Mouse (Mus musculus): ENCODE measurements around the gene Clock. TPM values are rescaled to one million over a fixed set of nuclear protein-coding genes. Genes with fewer than 3 reads are reported as not detected.

Gene Clock
- polyA plus RNA-seq, 1 experiment from 2014 or later, result 13.0 TPM

GRCm38 (mm10) chr5:76193075-76193474, 111.5 kb downstream of the Clock start:
- Histone ChIP-seq H3K9me3 (no peaks in the 10 kb centered on the region), H3K4me1 (replicated peaks) (peaks cover 22% of the 10 kb centered on the region), H3K4me2 (no peak overlapping the region), H3K9ac (no peak overlapping the region), H3K36me3 (peaks cover 7% of the 10 kb centered on the region), H3K27ac (replicated peaks) (no peak overlapping the region), H3K4me3 (no peak overlapping the region), H3K27me3 (no peaks in the 10 kb centered on the region)
- ATAC-seq (ENCODE audit: low read depth), result no peak

GRCm38 (mm10) chr5:76190609-76191008, 114.0 kb downstream of the Clock start:
- no peak overlapping the region for H3K9ac ChIP-seq
- H3K36me3 ChIP-seq, result peaks cover 12% of the 10 kb centered on the region
- H3K27ac ChIP-seq (replicated peaks), result no peak overlapping the region
- H3K4me1 ChIP-seq (replicated peaks), result peaks cover 39% of the 10 kb centered on the region
- no peaks in the 10 kb centered on the region for H3K9me3 ChIP-seq
- no peak overlapping the region for H3K4me2 ChIP-seq
- no peaks in the 10 kb centered on the region for H3K27me3 ChIP-seq
- no peak for ATAC-seq (ENCODE audit: low read depth)
- WGBS, result 86% methylated on average over 4 of the region's 4 CpGs
- no peak overlapping the region for H3K4me3 ChIP-seq

GRCm38 (mm10) chr5:76187885-76188284, 116.7 kb downstream of the Clock start:
- no peak overlapping the region for H3K9ac ChIP-seq
- no peaks in the 10 kb centered on the region for H3K27me3 ChIP-seq
- no peak for ATAC-seq (ENCODE audit: low read depth)
- WGBS, result 83% methylated on average over 5 of the region's 5 CpGs
- H3K4me2 ChIP-seq, result no peak overlapping the region
- H3K4me1 ChIP-seq (replicated peaks), result peaks cover 58% of the 10 kb centered on the region
- no peaks in the 10 kb centered on the region for H3K9me3 ChIP-seq
- H3K27ac ChIP-seq (replicated peaks), result no peak overlapping the region
- H3K36me3 ChIP-seq, result peaks cover 6% of the 10 kb centered on the region; the same call in 1 of the 2 replicates
- H3K4me3 ChIP-seq, result no peak overlapping the region

GRCm38 (mm10) chr5:76184286-76185080, 120.1 kb downstream of the Clock start:
- peak overlapping the region; percentile 79 for H3K4me2 ChIP-seq
- peaks cover 6% of the 10 kb centered on the region; the same call in 1 of the 2 replicates for H3K36me3 ChIP-seq
- peaks cover 45% of the 10 kb centered on the region for H3K4me1 ChIP-seq (replicated peaks)
- ATAC-seq (ENCODE audit: low read depth), result peak; percentile 93
- H3K27me3 ChIP-seq, result no peaks in the 10 kb centered on the region
- peak overlapping the region; percentile 94 for H3K27ac ChIP-seq (replicated peaks)
- H3K4me3 ChIP-seq, result peak overlapping the region; percentile 96
- WGBS, result 4% methylated on average over 34 of the region's 38 CpGs
- no peaks in the 10 kb centered on the region for H3K9me3 ChIP-seq
- H3K9ac ChIP-seq, result peak overlapping the region; percentile 98

- peak within 1 kb of the TSS; percentile 96 for H3K4me3 ChIP-seq
- ATAC-seq (ENCODE audit: low read depth), result peak; percentile 98
- H3K27me3 ChIP-seq, result no peaks in the 10 kb centered on the region
- peaks cover 38% of the 10 kb centered on the region for H3K4me1 ChIP-seq (replicated peaks)
- H3K36me3 ChIP-seq, result peaks cover 6% of the 10 kb centered on the region; the same call in 1 of the 2 replicates
- under 1% methylated on average over 60 of the region's 62 CpGs for WGBS
- peak within 1 kb of the TSS; percentile 94 for H3K27ac ChIP-seq (replicated peaks)
- H3K9ac ChIP-seq, result peak within 1 kb of the TSS; percentile 98
- H3K9me3 ChIP-seq, result no peaks in the 10 kb centered on the region
- peak within 1 kb of the TSS; percentile 79 for H3K4me2 ChIP-seq
These were observed 120.8 kb downstream of the Clock start, which contains the start of gene Tmem165 for GRCm38 (mm10) chr5:76183750-76184261. Tmem165 (plus strand) TSS chr5:76183880.

GRCm38 (mm10) chr5:76183043-76183749, 121.4 kb downstream of the Clock start:
- peak overlapping the region; percentile 96 for H3K4me3 ChIP-seq
- peak overlapping the region; percentile 94; the same call in 1 of the 2 replicates for H3K27ac ChIP-seq (replicated peaks)
- peak overlapping the region; percentile 98 for H3K9ac ChIP-seq
- peak overlapping the region; percentile 79 for H3K4me2 ChIP-seq
- peaks cover 6% of the 10 kb centered on the region; the same call in 1 of the 2 replicates for H3K36me3 ChIP-seq
- ATAC-seq (ENCODE audit: low read depth), result no peak
- H3K4me1 ChIP-seq (replicated peaks), result peaks cover 38% of the 10 kb centered on the region
- H3K27me3 ChIP-seq, result no peaks in the 10 kb centered on the region
- H3K9me3 ChIP-seq, result no peaks in the 10 kb centered on the region
- 37% methylated on average over 17 of the region's 17 CpGs for WGBS

GRCm38 (mm10) chr5:76182326-76182725, 122.3 kb downstream of the Clock start:
- Histone ChIP-seq H3K27me3 (no peaks in the 10 kb centered on the region), H3K4me1 (replicated peaks) (peaks cover 32% of the 10 kb centered on the region), H3K36me3 (peaks cover 6% of the 10 kb centered on the region; the same call in 1 of the 2 replicates), H3K27ac (replicated peaks) (no peak overlapping the region), H3K9ac (no peak overlapping the region), H3K4me2 (no peak overlapping the region), H3K9me3 (no peaks in the 10 kb centered on the region), H3K4me3 (no peak overlapping the region)
- WGBS, result 65% methylated on average over 3 of the region's 3 CpGs
- no peak for ATAC-seq (ENCODE audit: low read depth)

- Histone ChIP-seq H3K9me3 (no peaks in the 10 kb centered on the region), H3K9ac (no peak overlapping the region), H3K36me3 (no peaks in the 10 kb centered on the region), H3K27ac (replicated peaks) (no peak overlapping the region), H3K27me3 (no peaks in the 10 kb centered on the region), H3K4me2 (no peak overlapping the region), H3K4me3 (no peak overlapping the region), H3K4me1 (replicated peaks) (peaks cover 13% of the 10 kb centered on the region)
- 84% methylated on average over 5 of the region's 5 CpGs for WGBS
- no peak for ATAC-seq (ENCODE audit: low read depth)
These were observed 124.8 kb downstream of the Clock start for GRCm38 (mm10) chr5:76179791-76180190.

GRCm38 (mm10) chr5:76179171-76179570, 125.4 kb downstream of the Clock start:
- Histone ChIP-seq H3K27me3 (no peaks in the 10 kb centered on the region), H3K9ac (no peak overlapping the region), H3K9me3 (no peaks in the 10 kb centered on the region), H3K4me3 (no peak overlapping the region), H3K36me3 (no peaks in the 10 kb centered on the region), H3K4me2 (no peak overlapping the region), H3K27ac (replicated peaks) (no peak overlapping the region), H3K4me1 (replicated peaks) (0 out of 2 replicates have a peak, but pooled peaks cover 8% of the 10 kb centered on the region)
- 94% methylated on average over 5 of the region's 5 CpGs for WGBS
- no peak for ATAC-seq (ENCODE audit: low read depth)

GRCm38 (mm10) chr5:76177664-76178063, 126.9 kb downstream of the Clock start:
- Histone ChIP-seq H3K36me3 (no peaks in the 10 kb centered on the region), H3K9me3 (no peaks in the 10 kb centered on the region), H3K4me3 (no peak overlapping the region), H3K27me3 (no peaks in the 10 kb centered on the region), H3K4me1 (replicated peaks) (no peaks in the 10 kb centered on the region), H3K9ac (no peak overlapping the region), H3K4me2 (no peak overlapping the region), H3K27ac (replicated peaks) (no peak overlapping the region)
- ATAC-seq (ENCODE audit: low read depth), result no peak
- WGBS, result 83% methylated on average over 7 of the region's 7 CpGs

- Histone ChIP-seq H3K4me1 (replicated peaks) (no peaks in the 10 kb centered on the region), H3K27me3 (no peaks in the 10 kb centered on the region), H3K4me3 (no peak overlapping the region), H3K36me3 (no peaks in the 10 kb centered on the region), H3K9me3 (no peaks in the 10 kb centered on the region), H3K27ac (replicated peaks) (no peak overlapping the region), H3K9ac (no peak overlapping the region), H3K4me2 (no peak overlapping the region)
- WGBS, result 66% methylated on average over 11 of the region's 11 CpGs
- no peak for ATAC-seq (ENCODE audit: low read depth)
These were observed 127.8 kb downstream of the Clock start for GRCm38 (mm10) chr5:76176841-76177240.

GRCm38 (mm10) chr5:76176411-76176810, 128.2 kb downstream of the Clock start:
- 44% methylated on average over 3 of the region's 3 CpGs for WGBS
- H3K4me1 ChIP-seq (replicated peaks), result no peaks in the 10 kb centered on the region
- no peak overlapping the region for H3K4me3 ChIP-seq
- H3K4me2 ChIP-seq, result no peak overlapping the region
- no peak overlapping the region for H3K9ac ChIP-seq
- no peaks in the 10 kb centered on the region for H3K27me3 ChIP-seq
- H3K36me3 ChIP-seq, result no peaks in the 10 kb centered on the region
- ATAC-seq (ENCODE audit: low read depth), result no peak; the same call in 1 of the 2 replicates
- no peaks in the 10 kb centered on the region for H3K9me3 ChIP-seq
- no peak overlapping the region for H3K27ac ChIP-seq (replicated peaks)
